Mouse (Mus musculus) heart, embryonic 14.5 days (tissue): Measurements from ENCODE around the gene Zbtb7a. TPM values are rescaled to one million over a fixed set of nuclear protein-coding genes. Genes with fewer than 3 reads are reported as not detected.
"Not testable (repeated sequence)": the region's sequence is repeated elsewhere in the genome, so short reads cannot be mapped to it uniquely, and the experiment has no call there.

Experiments used
- ATAC-seq: fragments of 200-750 bp; cut with Nextera tagmentation; 2 replicates; pipeline ENCODE4 v1.8.0; 2017; ENCODE audit warnings: low read depth, moderate TSS enrichment; ENCODE audit not compliant: insufficient number of reproducible peaks, insufficient read depth, low FRiP score
- H3K27ac ChIP-seq, 2 experiments: fragments of 200-500 bp in 1 of 2; fragments of 300-500 bp in 1 of 2; sonication (generic) in 1 of 2; replicated peaks in 1 of 2; 2 replicates each; pipeline ENCODE4 v1.5.1; 2012 to 2014; ENCODE audit warnings: low read depth in 2 of 2, low read length in 2 of 2, control low read depth in 1 of 2, mild to moderate bottlenecking in 1 of 2, mixed read lengths in 1 of 2; ENCODE audit not compliant: control insufficient read depth in 1 of 2, insufficient read depth in 1 of 2
- H3K27me3 ChIP-seq: fragments of 300-500 bp; sonication (generic); 2 replicates; pipeline ENCODE4 v1.6.1; 2014; ENCODE audit warnings: mild to moderate bottlenecking, low read length, control low read depth; ENCODE audit not compliant: control insufficient read depth, insufficient read depth
- H3K36me3 ChIP-seq: fragments of 300-500 bp; sonication (generic); 2 replicates; pipeline ENCODE4 v1.6.1; 2014; ENCODE audit warnings: mild to moderate bottlenecking, control low read depth, low read length, mixed read lengths; ENCODE audit not compliant: control insufficient read depth, insufficient read depth
- H3K4me1 ChIP-seq, 2 experiments: fragments of 200-500 bp in 1 of 2; fragments of 300-500 bp in 1 of 2; sonication (generic) in 1 of 2; 2 replicates each; pipeline ENCODE4 v1.6.1; 2012 to 2014; ENCODE audit warnings: low read length in 2 of 2, control low read depth in 1 of 2, mixed read lengths in 1 of 2; ENCODE audit not compliant: control insufficient read depth in 2 of 2, insufficient read depth in 2 of 2
- H3K4me2 ChIP-seq: fragments of 300-500 bp; sonication (generic); 2 replicates; pipeline ENCODE4 v1.6.1; 2014; ENCODE audit warnings: mild to moderate bottlenecking, low read length
- H3K4me3 ChIP-seq, 2 experiments: fragments of 200-500 bp in 1 of 2; fragments of 300-500 bp in 1 of 2; sonication (generic) in 1 of 2; 2 replicates each; pipeline ENCODE4 v1.5.1; 2012 to 2014; ENCODE audit warnings: low read length in 2 of 2, mild to moderate bottlenecking in 2 of 2, control low read depth in 1 of 2, low read depth in 1 of 2, moderate library complexity in 1 of 2; ENCODE audit not compliant: control insufficient read depth in 1 of 2, insufficient read depth in 1 of 2
- H3K9ac ChIP-seq: fragments of 300-500 bp; sonication (generic); 2 replicates; pipeline ENCODE4 v1.6.1; 2014; ENCODE audit warnings: mild to moderate bottlenecking, low read length
- H3K9me3 ChIP-seq: fragments of 300-500 bp; sonication (generic); 2 replicates; pipeline ENCODE4 v1.6.1; 2016; ENCODE audit warnings: low read length, control low read depth; ENCODE audit not compliant: control insufficient read depth
- WGBS: fragments of 180-500 bp; shearing (Covaris S2); extraction: QIAGEN DNeasy Blood & Tissue Kit; methylation state at CpG from one replicate; pipeline ENCODE4 v1.1.7; 2014; 5-methylcytosine and 5-hydroxymethylcytosine counted together
- polyA plus RNA-seq: library from polyadenylated mRNA; unstranded; fragments of >200 nt; fragmentation: Nextera tagmentation; extraction: Ambion mirVana; gene quantifications from 2 replicates; pipeline ENCODE4 v1.2.1, GENCODE M21; 2014

Gene Zbtb7a
- polyA plus RNA-seq, 1 experiment from 2014 or later, result 16.8 TPM

DNA sequence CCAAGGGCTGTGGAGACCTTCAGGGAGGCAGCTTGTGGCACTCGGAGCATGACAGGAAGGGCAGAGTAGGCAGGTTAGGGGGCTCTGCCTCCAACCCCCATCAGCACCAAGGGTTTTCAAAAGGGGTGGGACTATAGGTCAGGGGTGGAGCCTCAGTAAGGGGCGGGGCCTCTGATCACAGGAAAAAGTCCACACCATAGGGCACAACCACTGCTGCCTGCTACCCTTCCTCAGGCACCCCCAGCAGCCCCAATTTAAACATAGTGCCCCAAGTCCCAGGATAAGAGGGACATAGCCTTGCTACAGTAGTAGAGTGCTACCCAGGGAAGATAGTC is 27.3 kb downstream of the Zbtb7a start:
- Histone ChIP-seq H3K9ac (no peak overlapping the region), H3K27me3 (no peaks in the 10 kb centered on the region), H3K4me1 (peaks cover 4 to 7% of the 10 kb centered on the region in 2 experiments), H3K4me2 (no peak overlapping the region), H3K36me3 (peaks cover 76% of the 10 kb centered on the region), H3K4me3 (no peak overlapping the region), H3K9me3 (no peaks in the 10 kb centered on the region), H3K27ac (no peak overlapping the region)
- no peak for ATAC-seq
- WGBS, result 62% methylated on average over 2 of the region's 2 CpGs

DNA sequence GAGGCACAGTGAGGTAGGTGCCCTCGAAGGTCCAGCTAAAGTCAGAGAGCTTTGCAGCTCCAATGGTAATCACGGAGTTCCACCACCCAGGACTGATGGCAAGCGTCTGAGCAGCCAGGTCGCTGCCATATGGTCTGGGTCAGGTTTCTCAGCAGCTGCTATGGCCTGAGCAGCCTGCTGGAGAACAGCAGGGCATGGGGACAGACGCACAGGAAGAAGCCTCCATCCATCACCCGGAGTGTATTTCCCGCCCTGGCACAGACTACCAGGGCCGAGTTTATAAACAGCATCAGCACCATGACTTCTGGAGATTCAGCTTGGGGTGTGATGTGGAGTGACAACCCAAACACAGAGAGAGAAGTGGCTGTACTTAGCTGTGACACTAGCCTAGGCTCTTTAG is 30.1 kb downstream of the Zbtb7a start:
- WGBS, result 81% methylated on average over 8 of the region's 8 CpGs
- no peaks in the 10 kb centered on the region for H3K9me3 ChIP-seq
- no peak overlapping the region for H3K4me3 ChIP-seq
- no peak overlapping the region for H3K9ac ChIP-seq
- H3K4me1 ChIP-seq, result peaks cover 7 to 14% of the 10 kb centered on the region in 2 experiments
- H3K27me3 ChIP-seq, result no peaks in the 10 kb centered on the region
- no peak overlapping the region for H3K4me2 ChIP-seq
- peaks cover 50% of the 10 kb centered on the region for H3K36me3 ChIP-seq
- H3K27ac ChIP-seq, result no peak overlapping the region
- ATAC-seq, result no peak

DNA sequence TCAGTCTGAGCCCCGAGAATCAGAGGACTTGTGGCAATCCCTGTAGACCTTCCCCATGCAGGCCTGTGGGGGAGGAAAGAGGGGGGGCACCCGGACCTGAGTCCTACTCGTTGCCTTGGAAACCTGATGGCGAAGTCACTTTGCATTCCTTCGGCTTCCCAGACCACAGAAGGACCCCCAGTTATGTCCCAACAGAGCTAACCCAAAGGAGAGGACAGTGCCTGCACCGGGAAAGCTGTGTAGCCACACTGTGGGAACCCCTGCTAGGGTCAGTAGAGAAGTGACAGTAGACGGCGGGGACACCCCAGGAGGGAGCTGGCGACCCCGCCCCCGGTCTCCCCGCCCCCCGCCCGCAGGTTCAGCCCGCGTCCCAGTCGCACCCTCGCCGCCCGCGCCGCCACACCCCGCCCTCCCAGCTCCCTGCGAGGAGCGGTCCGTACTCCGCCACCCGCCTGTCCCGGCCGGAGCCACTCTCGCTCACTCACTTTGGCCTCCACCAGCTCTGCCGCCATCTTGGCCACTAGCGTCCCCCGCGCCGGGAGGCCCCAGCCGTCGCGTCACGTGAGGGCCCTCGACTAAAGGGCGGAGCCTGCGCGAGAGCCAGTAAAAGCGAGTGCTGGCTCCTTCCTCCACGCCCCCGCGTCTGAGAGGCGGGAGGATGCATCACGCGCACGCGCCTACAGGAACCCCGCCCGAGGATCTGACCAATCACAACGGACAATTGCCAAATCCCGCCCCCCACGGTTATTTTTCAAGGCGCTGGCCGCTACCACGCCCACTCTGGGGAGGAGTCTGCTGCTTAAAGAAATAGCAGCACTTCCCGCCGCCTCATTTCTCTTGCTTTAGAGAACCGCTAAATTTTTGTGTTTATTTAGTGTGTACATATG is 32.4 kb downstream of the Zbtb7a start, which contains the start of gene Pias4:
TSS of gene Pias4 (minus strand) at position 724 of the 887 bp plus-strand sequence.
- H3K27me3 ChIP-seq, result no peaks in the 10 kb centered on the region
- peaks cover 7 to 14% of the 10 kb centered on the region in 2 experiments for H3K4me1 ChIP-seq
- peak within 1 kb of the TSS; percentile 86 to 87 for H3K4me3 ChIP-seq
- no peaks in the 10 kb centered on the region for H3K9me3 ChIP-seq
- H3K4me2 ChIP-seq, result peak within 1 kb of the TSS; percentile 80
- peaks cover 28% of the 10 kb centered on the region for H3K36me3 ChIP-seq
- WGBS, result under 1% methylated on average over 64 of the region's 64 CpGs
- peak within 1 kb of the TSS; percentile 3 to 77; a peak in 2 of 4 replicates for H3K27ac ChIP-seq
- H3K9ac ChIP-seq, result peak within 1 kb of the TSS; percentile 93
- peak; percentile 90 for ATAC-seq

DNA sequence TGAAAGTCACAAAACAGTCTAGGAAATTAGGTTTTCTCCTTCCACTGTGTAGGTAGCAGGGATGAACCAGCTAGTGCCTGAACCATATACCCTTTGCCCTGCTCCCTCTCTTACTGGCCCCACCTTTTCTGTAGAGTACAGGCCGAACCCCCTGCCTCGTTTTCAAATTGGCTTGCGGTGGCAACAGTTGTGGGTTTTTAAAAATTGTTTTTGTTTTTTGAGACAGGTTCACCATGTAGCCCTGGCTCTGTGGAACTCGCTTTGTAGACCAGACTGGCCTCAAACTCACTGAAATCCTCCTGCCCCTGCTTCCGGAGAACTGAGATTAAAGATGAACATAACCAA is 33.0 kb downstream of the Zbtb7a start:
- H3K27me3 ChIP-seq, result no peaks in the 10 kb centered on the region
- peaks cover 8 to 14% of the 10 kb centered on the region in 2 experiments for H3K4me1 ChIP-seq
- H3K9me3 ChIP-seq, result no peaks in the 10 kb centered on the region
- ATAC-seq, result peak; percentile 40
- peak overlapping the region; percentile 13 to 49 for H3K4me3 ChIP-seq
- WGBS, result 8% methylated on average over 5 of the region's 5 CpGs
- peak overlapping the region; percentile 3 to 77; a peak in 2 of 4 replicates for H3K27ac ChIP-seq
- peaks cover 22% of the 10 kb centered on the region for H3K36me3 ChIP-seq
- peak overlapping the region; percentile 70 for H3K9ac ChIP-seq
- H3K4me2 ChIP-seq, result peak overlapping the region; percentile 77

DNA sequence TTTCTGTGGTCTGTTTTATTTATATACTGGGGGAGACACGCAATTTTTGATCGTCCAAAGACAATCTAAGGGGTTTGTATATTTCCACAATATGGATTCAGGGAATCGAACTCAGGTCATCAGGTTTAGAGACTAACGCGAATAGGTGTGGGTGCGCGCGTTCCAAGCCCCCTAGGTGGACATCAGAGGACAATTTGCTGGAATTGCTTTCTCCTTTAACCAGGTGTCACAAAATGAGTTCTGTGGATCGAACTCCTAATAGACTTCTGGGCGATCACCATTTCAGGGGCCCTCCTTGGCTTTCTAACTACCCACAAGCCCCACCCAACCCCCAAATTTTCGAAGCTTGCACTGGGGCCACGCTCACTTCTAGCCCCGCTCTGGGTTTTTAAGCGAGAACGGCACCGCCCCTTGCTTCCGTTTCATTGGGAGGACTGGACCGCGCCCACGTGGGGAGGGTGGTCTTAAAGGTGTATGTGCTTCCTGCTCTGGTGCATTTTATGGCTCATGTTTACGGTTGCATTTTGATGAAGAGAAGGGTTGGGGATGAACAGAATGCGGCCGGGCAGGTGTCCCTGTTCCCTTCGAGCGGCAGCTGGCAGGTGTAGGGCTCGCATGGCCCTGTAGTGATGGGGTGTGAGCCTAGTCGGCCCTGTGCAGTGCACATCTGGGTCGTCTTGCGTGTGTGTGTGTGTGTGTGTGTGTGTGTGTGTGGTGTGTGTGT is 33.7 kb downstream of the Zbtb7a start:
- 0 out of 2 replicates have a peak, but pooled peaks have one; percentile 37 for ATAC-seq
- whole genome bisulfite sequencing, result 3% methylated on average over 29 of the region's 29 CpGs
- H3K4me1 ChIP-seq, result peaks cover 12 to 19% of the 10 kb centered on the region in 2 experiments

DNA sequence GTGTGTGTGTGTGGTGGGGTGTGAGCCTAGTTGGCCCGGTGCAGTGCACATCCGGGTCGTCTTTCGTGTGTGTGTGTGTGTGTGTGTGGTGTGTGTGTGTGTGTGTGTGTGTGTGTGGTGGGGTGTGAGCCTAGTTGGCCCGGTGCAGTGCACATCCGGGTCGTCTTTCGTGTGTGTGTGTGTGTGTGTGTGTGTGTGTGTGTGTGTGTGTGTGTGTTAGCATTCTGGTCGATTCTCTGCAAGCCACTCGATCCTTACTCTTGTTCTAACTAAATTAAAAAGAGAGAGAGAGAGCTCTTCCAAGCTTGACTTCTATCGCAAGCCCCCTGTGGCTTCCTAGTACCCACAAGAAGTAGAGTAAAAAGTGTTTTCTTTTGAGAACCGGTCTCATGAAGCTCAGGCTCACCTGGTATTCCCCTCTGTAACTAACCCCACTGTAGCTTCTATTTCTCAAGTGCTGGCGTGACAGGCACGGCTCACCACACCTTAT is 34.4 kb downstream of the Zbtb7a start:
- 50% methylated on average over 6 of the region's 14 CpGs for WGBS
- not testable (repeated sequence) for H3K9ac ChIP-seq, H3K27ac ChIP-seq, H3K36me3 ChIP-seq, H3K4me3 ChIP-seq, ATAC-seq, H3K4me2 ChIP-seq, H3K9me3 ChIP-seq, H3K27me3 ChIP-seq
- peaks cover 13 to 21% of the 10 kb centered on the region in 2 experiments for H3K4me1 ChIP-seq

More for the DNA sequence above, 33.7 kb downstream of the Zbtb7a start:
- Histone ChIP-seq H3K9me3 (no peaks in the 10 kb centered on the region), H3K9ac (peak overlapping the region; percentile 70), H3K36me3 (peaks cover 16% of the 10 kb centered on the region), H3K27me3 (no peaks in the 10 kb centered on the region), H3K4me3 (peak overlapping the region; percentile 49), H3K27ac (peak overlapping the region; percentile 34 to 77), H3K4me2 (peak overlapping the region; percentile 77)

DNA sequence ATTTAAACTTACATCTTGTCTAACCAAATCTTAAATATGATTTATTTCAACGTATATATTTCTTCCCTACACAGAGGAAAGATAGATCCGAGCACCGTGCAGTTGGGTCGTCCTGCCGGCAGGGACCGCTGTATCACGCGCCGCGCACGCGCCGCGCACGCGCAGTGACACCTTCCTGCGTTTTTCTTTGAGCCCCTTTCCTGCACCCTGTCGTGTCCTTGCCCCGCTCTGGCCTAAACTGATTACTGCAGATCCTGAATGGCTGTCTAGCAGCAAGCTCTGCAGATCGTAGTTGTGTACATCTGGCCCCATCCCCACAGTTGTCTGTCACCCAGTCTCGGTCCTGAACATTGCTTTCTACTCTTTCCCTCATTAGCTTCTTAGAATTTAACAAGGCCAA is 38.1 kb downstream of the Zbtb7a start:
- peaks cover 9% of the 10 kb centered on the region for H3K36me3 ChIP-seq
- WGBS, result 5% methylated on average over 21 of the region's 21 CpGs
- H3K9me3 ChIP-seq, result no peaks in the 10 kb centered on the region
- no peak overlapping the region for H3K4me3 ChIP-seq
- no peaks in the 10 kb centered on the region for H3K27me3 ChIP-seq
- H3K4me2 ChIP-seq, result peak overlapping the region; percentile 50
- H3K27ac ChIP-seq, result peak overlapping the region; percentile 74 to 88
- H3K9ac ChIP-seq, result peak overlapping the region; percentile 69
- no peak for ATAC-seq
- H3K4me1 ChIP-seq, result peaks cover 11 to 30% of the 10 kb centered on the region in 2 experiments; a peak in 3 of 4 replicates
